Mouse (Mus musculus) liver, embryonic 14.5 days (tissue): ENCODE data around the gene Slc17a4. TPM values are rescaled to one million over a fixed set of nuclear protein-coding genes. Genes with fewer than 3 reads are reported as not detected.

Experiments
- ATAC-seq: fragments of 200-750 bp; cut with Nextera tagmentation; 2 replicates; pipeline ENCODE4 v1.8.0; 2017; ENCODE audit warnings: moderate number of reproducible peaks, mild to moderate bottlenecking, moderate library complexity; ENCODE audit not compliant: insufficient read depth
- DNase-seq, 3 experiments: peaks; one replicate each; pipeline ENCODE4 v3.0.0-alpha.2; 2012 to 2013; ENCODE audit warnings: low read depth in 3 of 3, low spot score in 3 of 3
- H3K27ac ChIP-seq: fragments of 300-500 bp; sonication (generic); 2 replicates; pipeline ENCODE4 v1.5.1; 2014; ENCODE audit warnings: moderate library complexity, mild to moderate bottlenecking, control low read depth, inconsistent platforms
- H3K27me3 ChIP-seq: fragments of 300-500 bp; sonication (generic); 2 replicates; pipeline ENCODE4 v1.6.1; 2014; ENCODE audit warnings: mild to moderate bottlenecking, low read length, moderate library complexity; ENCODE audit not compliant: control insufficient read depth, insufficient read depth
- H3K36me3 ChIP-seq: fragments of 300-500 bp; sonication (generic); replicated peaks from 2 replicates; pipeline ENCODE4 v1.6.1; 2014; ENCODE audit warnings: low read depth; ENCODE audit not compliant: control insufficient read depth, insufficient read depth
- H3K4me1 ChIP-seq, 2 experiments: fragments of 200-500 bp in 1 of 2; fragments of 300-500 bp in 1 of 2; sonication (generic) in 1 of 2; replicated peaks; 2 replicates each; pipeline ENCODE4 v1.6.1; 2012 to 2014; ENCODE audit warnings: antibody characterized with exemption in 1 of 2, inconsistent platforms in 1 of 2, low read length in 1 of 2; ENCODE audit not compliant: control insufficient read depth in 2 of 2, insufficient read depth in 2 of 2
- H3K4me2 ChIP-seq: fragments of 300-500 bp; sonication (generic); 2 replicates; pipeline ENCODE4 v1.6.1; 2014; ENCODE audit warnings: low read depth, mild to moderate bottlenecking, control low read depth, moderate library complexity
- H3K4me3 ChIP-seq, 2 experiments: fragments of 200-500 bp in 1 of 2; fragments of 300-500 bp in 1 of 2; sonication (generic) in 1 of 2; 2 replicates each; pipeline ENCODE4 v1.5.1; 2012 to 2014; ENCODE audit warnings: low read depth in 2 of 2, low read length in 2 of 2, mild to moderate bottlenecking in 2 of 2, control low read depth in 1 of 2, inconsistent platforms in 1 of 2, moderate library complexity in 1 of 2; ENCODE audit not compliant: insufficient read depth in 1 of 2
- H3K9ac ChIP-seq: fragments of 300-500 bp; sonication (generic); replicated peaks from 2 replicates; pipeline ENCODE4 v1.6.1; 2014; ENCODE audit warnings: mild to moderate bottlenecking, control low read depth, moderate library complexity
- H3K9me3 ChIP-seq: fragments of 300-500 bp; sonication (generic); 2 replicates; pipeline ENCODE4 v1.6.1; 2016; ENCODE audit warnings: low read length, mixed read lengths; ENCODE audit not compliant: control insufficient read depth
- CTCF ChIP-seq: IDR thresholded peaks from 2 replicates; pipeline ENCODE4 v1.5.1; 2016; ENCODE audit warnings: antibody characterized with exemption, low read depth, control low read depth
- EP300 ChIP-seq: IDR thresholded peaks from 2 replicates; pipeline ENCODE4 v1.6.1; 2016; ENCODE audit warnings: antibody characterized with exemption, low read depth
- WGBS: fragments of 180-500 bp; shearing (Covaris S2); extraction: QIAGEN DNeasy Blood & Tissue Kit; methylation state at CpG from one replicate; pipeline ENCODE4 v1.1.7; 2014; ENCODE audit not compliant: insufficient replicate concordance; 5-methylcytosine and 5-hydroxymethylcytosine counted together
- polyA plus RNA-seq, 2 experiments: library from polyadenylated mRNA; depleted of rRNA in 1 of 2; stranded (reverse) in 1 of 2; unstranded in 1 of 2; fragments of >200 nt; fragmentation: Nextera tagmentation in 1 of 2; extraction: Ambion mirVana in 1 of 2; gene quantifications; 2 replicates each; pipeline versions ENCODE4 v1.2.1 to v1.2.3; 2012 to 2014

The Slc17a4 gene
- polyA plus RNA-seq, 2 experiments = 0.03 to 0.04 TPM

DNA sequence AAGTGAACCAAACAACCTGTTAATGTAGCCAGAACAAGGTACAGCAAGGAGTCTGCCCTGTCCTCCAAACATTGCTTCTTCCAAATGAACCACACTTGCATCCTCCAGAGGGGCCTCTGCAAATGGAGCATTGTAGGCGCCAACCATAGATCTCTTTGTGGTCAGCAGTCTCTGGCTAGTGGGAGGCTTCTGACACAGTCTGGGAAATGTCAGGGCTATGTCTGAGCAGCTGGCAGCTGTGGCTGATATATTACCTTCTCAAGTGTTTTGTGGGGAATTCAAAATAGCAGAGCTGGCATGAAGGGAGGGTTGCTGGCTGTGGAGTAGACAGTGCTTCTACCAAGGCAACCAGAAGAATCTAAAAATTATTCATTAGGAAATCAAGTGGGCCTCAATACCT, 1.3 kb upstream of the Slc17a4 start:
- Histone ChIP-seq H3K9ac (no peak overlapping the region), H3K4me2 (no peak overlapping the region), H3K4me3 (no peak overlapping the region), H3K9me3 (no peaks in the 10 kb centered on the region), H3K36me3 (no peaks in the 10 kb centered on the region), H3K27me3 (no peaks in the 10 kb centered on the region), H3K27ac (no peak overlapping the region), H3K4me1 (peaks cover 11 to 28% of the 10 kb centered on the region in 2 experiments; a peak in 2 of 4 replicates)
- ATAC-seq = no peak
- no peak for DNase-seq
- TF ChIP-seq EP300 (no peak), CTCF (no peak)
- 52% methylated on average over 1 of the region's 1 CpGs for WGBS

DNA sequence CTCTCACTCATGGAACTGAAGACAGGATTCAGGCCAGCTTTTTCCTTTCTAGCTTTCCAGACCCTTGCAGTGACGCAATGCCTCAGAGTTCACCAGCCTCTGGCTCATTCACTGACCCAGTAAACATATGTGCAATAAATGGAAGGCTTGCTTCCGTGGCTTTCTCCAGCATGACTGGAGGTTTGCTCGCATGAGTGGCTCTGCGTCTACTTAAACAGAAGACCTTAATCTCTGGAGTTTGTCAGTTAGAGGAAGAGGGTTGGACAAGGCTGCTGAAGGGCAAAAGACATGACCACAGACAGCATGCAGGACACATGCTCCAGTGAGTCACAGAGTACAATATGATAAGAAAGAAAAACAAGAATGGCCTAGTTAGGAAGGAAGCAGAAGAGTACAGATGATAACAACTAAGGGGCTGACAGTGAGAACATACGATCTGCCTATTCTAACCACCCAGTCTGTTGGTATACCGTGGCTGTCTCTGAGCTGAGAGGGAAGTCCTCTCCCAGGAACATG, 960 bp downstream of the Slc17a4 start:
- no peak overlapping the region; the same call in 1 of the 2 replicates for H3K9ac ChIP-seq
- H3K4me2 ChIP-seq = no peak overlapping the region
- peak overlapping the region; percentile 14; the same call in 1 of the 2 replicates for H3K27ac ChIP-seq
- peak in 2 of 3 experiments; percentile 23 to 32 for DNase-seq
- no peaks in the 10 kb centered on the region for H3K36me3 ChIP-seq
- 4% methylated on average over 6 of the region's 6 CpGs for WGBS
- peak; percentile 77 for ATAC-seq
- H3K27me3 ChIP-seq = no peaks in the 10 kb centered on the region
- no peaks in the 10 kb centered on the region for H3K9me3 ChIP-seq
- H3K4me1 ChIP-seq = peaks cover 11 to 34% of the 10 kb centered on the region in 2 experiments; a peak in 2 of 4 replicates
- H3K4me3 ChIP-seq = no peak overlapping the region
- peak; percentile 66 for TF ChIP-seq EP300
- TF ChIP-seq CTCF = no peak

- no peak overlapping the region for H3K27ac ChIP-seq
- no peak overlapping the region for H3K4me2 ChIP-seq
- no peaks in the 10 kb centered on the region for H3K36me3 ChIP-seq
- TF ChIP-seq EP300 = no peak
- TF ChIP-seq CTCF = no peak
- no peaks in the 10 kb centered on the region for H3K27me3 ChIP-seq
- DNase-seq = peak in 1 of 3 experiments; percentile 11
- no peak overlapping the region for H3K4me3 ChIP-seq
- WGBS = 18% methylated on average over 5 of the region's 5 CpGs
- no peak overlapping the region for H3K9ac ChIP-seq
- H3K4me1 ChIP-seq = peaks cover 11 to 31% of the 10 kb centered on the region in 2 experiments; a peak in 2 of 4 replicates
- no peaks in the 10 kb centered on the region for H3K9me3 ChIP-seq
- ATAC-seq = no peak
Observed at GRCm38 (mm10) chr13:23911335-23911734, 3.5 kb downstream of the Slc17a4 start.

DNA sequence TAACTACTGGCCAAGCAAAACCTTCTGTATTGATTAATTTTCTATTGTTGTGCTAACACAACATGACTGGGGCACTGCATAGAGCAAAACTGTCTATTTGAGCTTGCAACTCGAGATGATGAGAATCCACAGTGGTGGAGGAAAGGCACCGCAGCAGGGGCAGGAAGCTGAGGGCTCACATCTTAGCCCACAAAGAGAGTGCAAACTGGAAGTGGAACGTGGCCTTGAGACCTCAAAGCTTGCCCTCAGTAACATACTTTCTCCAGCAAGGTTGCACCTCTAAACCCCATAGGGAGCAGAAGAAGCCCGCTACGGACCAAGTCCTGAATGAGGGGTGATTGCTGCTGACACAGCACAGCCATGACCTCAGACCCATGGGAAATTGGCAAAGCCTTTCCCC, 4.7 kb downstream of the Slc17a4 start:
- Histone ChIP-seq H3K36me3 (no peaks in the 10 kb centered on the region), H3K9me3 (no peaks in the 10 kb centered on the region), H3K4me1 (peaks cover 11 to 24% of the 10 kb centered on the region in 2 experiments; a peak in 2 of 4 replicates), H3K27ac (no peak overlapping the region), H3K4me3 (no peak overlapping the region), H3K4me2 (no peak overlapping the region), H3K9ac (no peak overlapping the region), H3K27me3 (no peaks in the 10 kb centered on the region)
- no peak for TF ChIP-seq CTCF
- no peak for TF ChIP-seq EP300
- ATAC-seq = no peak
- no peak for DNase-seq
- WGBS = 29% methylated on average over 5 of the region's 5 CpGs

GRCm38 (mm10) chr13:23906906-23907305, 7.9 kb downstream of the Slc17a4 start:
- Histone ChIP-seq H3K4me1 (0 out of 4 replicates have a peak, but pooled peaks cover 0 to 6% of the 10 kb centered on the region in 2 experiments), H3K27me3 (no peaks in the 10 kb centered on the region), H3K27ac (no peak overlapping the region), H3K9ac (no peak overlapping the region), H3K9me3 (no peaks in the 10 kb centered on the region), H3K4me2 (no peak overlapping the region), H3K4me3 (no peak overlapping the region), H3K36me3 (no peaks in the 10 kb centered on the region)
- ATAC-seq = no peak
- DNase-seq = no peak
- no peak for TF ChIP-seq EP300
- no peak for TF ChIP-seq CTCF
- WGBS = 71% methylated on average over 5 of the region's 5 CpGs
